Mouse (Mus musculus): ENCODE measurements around the gene Celf2. TPM values are rescaled to one million over a fixed set of nuclear protein-coding genes. Genes with fewer than 3 reads are reported as not detected.

Gene Celf2
- polyA plus RNA-seq, 1 experiment = 40.8 TPM

DNA sequence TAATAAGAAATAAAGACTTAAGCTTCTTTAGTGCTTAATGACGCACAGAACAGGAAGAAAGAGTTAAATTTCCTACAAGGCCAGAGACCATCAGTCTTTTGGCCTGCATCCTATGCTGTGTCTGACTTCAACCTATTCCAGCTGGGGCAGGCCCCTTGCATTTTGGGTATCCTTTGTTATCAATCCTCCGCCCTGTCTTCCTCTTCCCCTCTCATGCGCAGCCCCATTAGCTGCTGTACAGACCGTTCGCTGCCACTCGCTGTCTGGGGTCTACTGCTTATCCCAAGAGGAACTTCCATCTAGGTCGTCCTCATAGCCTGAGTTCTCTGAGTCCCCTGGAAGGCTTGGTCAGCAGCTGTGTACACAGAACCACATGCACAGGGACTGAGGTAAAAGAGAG lies 996.2 kb downstream of the Celf2 start:
- TF ChIP-seq CTCF (IDR thresholded peaks at IDR 0.05; ENCODE audit: extremely low read depth, insufficient read depth, insufficient read length, insufficient replicate concordance) (no peak), POLR2A (IDR thresholded peaks at IDR 0.05; ENCODE audit: low read depth, low read length) (no peak)

DNA sequence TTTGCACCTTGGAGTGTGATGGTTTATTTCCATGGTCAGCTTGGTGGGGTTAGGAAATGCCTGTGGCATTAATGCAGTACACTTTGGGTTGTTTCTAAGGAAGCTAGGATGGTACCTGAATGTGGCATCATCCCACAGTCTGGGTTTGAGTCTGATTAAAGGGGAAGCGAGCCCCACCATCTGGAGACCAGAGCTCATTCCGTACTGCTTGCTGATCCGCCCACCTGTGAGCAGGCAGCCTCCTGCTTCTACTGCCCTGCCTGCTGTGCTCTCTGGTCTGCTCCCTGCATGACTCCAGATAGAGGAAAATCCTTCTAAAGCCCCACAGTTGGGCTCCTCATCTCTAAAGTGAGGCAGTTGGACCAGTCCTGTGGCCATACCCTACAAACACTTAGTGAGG lies 1002.3 kb downstream of the Celf2 start:
- Histone ChIP-seq H3K4me3 (ENCODE audit: extremely low read depth, insufficient read depth, insufficient read length) (no peak overlapping the region), H3K27me3 (ENCODE audit: control insufficient read depth, insufficient read depth, low read length) (no peaks in the 10 kb centered on the region), H3K36me3 (ENCODE audit: control insufficient read depth, insufficient read depth, low read length) (no peaks in the 10 kb centered on the region), H3K27ac (ENCODE audit: insufficient read depth, low read length) (no peak overlapping the region), H3K4me1 (ENCODE audit: control insufficient read depth, insufficient read depth, insufficient read length) (no peaks in the 10 kb centered on the region)
- 93% methylated on average over 3 of the region's 3 CpGs for WGBS
- DNase-seq (ENCODE audit: low read depth in 1 of 2, low spot score in 2 of 2) = no peak
- TF ChIP-seq POLR2A (IDR thresholded peaks at IDR 0.05; ENCODE audit: low read depth, low read length) (no peak), CTCF (IDR thresholded peaks at IDR 0.05; ENCODE audit: extremely low read depth, insufficient read depth, insufficient read length, insufficient replicate concordance) (no peak)

More for the DNA sequence above, 996.2 kb downstream of the Celf2 start:
- no peaks in the 10 kb centered on the region for H3K27me3 ChIP-seq (ENCODE audit: control insufficient read depth, insufficient read depth, low read length)
- H3K27ac ChIP-seq (ENCODE audit: insufficient read depth, low read length) = no peak overlapping the region
- H3K4me1 ChIP-seq (ENCODE audit: control insufficient read depth, insufficient read depth, insufficient read length) = no peaks in the 10 kb centered on the region
- H3K4me3 ChIP-seq (ENCODE audit: extremely low read depth, insufficient read depth, insufficient read length) = no peak overlapping the region
- H3K36me3 ChIP-seq (ENCODE audit: control insufficient read depth, insufficient read depth, low read length) = no peaks in the 10 kb centered on the region
- 88% methylated on average over 7 of the region's 7 CpGs for WGBS
- DNase-seq (ENCODE audit: low read depth in 1 of 2, low spot score in 2 of 2) = no peak

DNA sequence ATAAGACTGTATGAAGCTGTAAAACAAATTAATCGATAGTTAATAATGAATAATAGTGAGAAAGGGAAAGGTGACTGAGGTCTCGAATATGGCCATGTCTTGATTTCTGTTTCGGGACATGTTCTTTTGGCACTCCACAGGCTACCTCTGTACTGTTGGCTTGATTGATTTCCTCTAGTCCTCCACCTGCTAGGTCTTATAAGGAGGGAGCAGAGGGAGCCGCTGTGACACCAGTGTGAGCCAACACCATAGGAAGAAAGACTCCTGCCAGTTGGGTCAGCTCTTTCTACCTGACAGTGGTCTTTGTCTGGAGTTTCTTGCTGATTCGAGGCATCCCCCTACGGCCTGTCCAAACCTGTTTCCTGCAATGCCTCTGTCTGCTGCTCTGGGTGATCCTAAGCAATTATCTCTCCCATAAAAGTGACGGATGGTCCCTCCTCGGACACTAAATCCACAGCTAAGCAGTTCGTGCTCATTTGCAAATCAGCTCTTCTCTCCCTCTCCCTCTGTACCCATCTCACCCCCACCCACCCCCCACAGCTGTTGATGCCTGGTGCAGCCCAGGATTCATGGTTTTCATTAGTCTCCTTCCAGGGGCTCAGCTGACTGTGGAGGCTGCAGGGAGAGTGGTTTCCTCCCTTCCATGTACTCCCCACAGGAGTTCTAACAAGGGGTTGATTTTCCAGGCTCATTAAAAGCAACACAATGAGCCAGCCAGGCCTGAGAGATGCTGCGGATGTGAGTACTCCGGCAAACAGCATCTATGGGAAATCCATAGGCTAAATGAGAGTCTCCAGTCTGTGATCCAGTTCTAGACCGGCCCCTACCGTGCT lies 1003.2 kb downstream of the Celf2 start:
- Histone ChIP-seq H3K27ac (ENCODE audit: insufficient read depth, low read length) (no peak overlapping the region), H3K4me3 (ENCODE audit: extremely low read depth, insufficient read depth, insufficient read length) (no peak overlapping the region), H3K36me3 (ENCODE audit: control insufficient read depth, insufficient read depth, low read length) (no peaks in the 10 kb centered on the region), H3K27me3 (ENCODE audit: control insufficient read depth, insufficient read depth, low read length) (no peaks in the 10 kb centered on the region), H3K4me1 (ENCODE audit: control insufficient read depth, insufficient read depth, insufficient read length) (no peaks in the 10 kb centered on the region)
- 92% methylated on average over 13 of the region's 13 CpGs for WGBS
- DNase-seq (ENCODE audit: low read depth in 1 of 2, low spot score in 2 of 2) = no peak
- TF ChIP-seq CTCF (IDR thresholded peaks at IDR 0.05; ENCODE audit: extremely low read depth, insufficient read depth, insufficient read length, insufficient replicate concordance) = no peak
- TF ChIP-seq POLR2A (IDR thresholded peaks at IDR 0.05; ENCODE audit: low read depth, low read length) = no peak

DNA sequence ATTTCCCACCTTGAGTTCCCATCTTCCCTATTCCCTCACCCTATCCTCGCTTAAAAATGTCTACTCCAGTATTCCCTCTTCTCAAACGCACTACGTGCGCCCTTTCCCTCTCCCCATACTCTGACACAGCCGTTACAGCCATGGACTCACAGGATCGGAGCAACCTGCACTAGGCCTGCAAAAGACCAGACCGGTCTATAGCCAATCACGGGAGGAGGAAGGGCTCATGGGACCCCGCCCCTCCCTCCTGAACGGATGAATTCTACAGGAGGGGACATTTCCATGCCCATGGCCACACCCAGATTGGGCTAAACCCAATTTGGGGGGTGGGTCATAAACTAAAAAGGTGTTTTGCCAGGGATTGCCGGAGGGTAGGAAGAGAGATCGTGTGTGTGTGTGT lies 1003.8 kb downstream of the Celf2 start:
- Histone ChIP-seq H3K4me1 (ENCODE audit: control insufficient read depth, insufficient read depth, insufficient read length) (no peaks in the 10 kb centered on the region), H3K27ac (ENCODE audit: insufficient read depth, low read length) (no peak overlapping the region), H3K36me3 (ENCODE audit: control insufficient read depth, insufficient read depth, low read length) (no peaks in the 10 kb centered on the region), H3K27me3 (ENCODE audit: control insufficient read depth, insufficient read depth, low read length) (no peaks in the 10 kb centered on the region), H3K4me3 (ENCODE audit: extremely low read depth, insufficient read depth, insufficient read length) (no peak overlapping the region)
- TF ChIP-seq CTCF (IDR thresholded peaks at IDR 0.05; ENCODE audit: extremely low read depth, insufficient read depth, insufficient read length, insufficient replicate concordance) (no peak), POLR2A (IDR thresholded peaks at IDR 0.05; ENCODE audit: low read depth, low read length) (no peak)
- WGBS = 89% methylated on average over 12 of the region's 12 CpGs
- no peak for DNase-seq (ENCODE audit: low read depth in 1 of 2, low spot score in 2 of 2)

DNA sequence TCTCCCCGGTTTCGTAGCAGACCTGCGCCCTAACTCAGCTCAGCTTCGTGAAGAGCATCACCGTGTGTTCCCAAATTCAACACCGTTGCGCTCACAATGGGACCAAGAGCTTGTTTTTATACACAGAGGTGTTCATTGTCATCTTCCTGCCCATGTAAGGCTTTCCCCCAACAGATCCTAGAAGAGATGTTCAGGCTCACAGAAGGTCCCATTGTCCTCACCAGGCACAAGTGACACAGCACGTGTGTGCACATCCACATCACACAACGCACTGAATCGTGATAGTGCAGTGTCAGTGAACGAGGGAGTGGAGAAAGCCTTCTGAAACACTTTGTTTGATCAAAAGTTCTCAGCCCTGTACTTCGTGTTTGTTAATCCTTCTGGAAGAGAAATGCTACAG lies 1011.3 kb downstream of the Celf2 start:
- 88% methylated on average over 12 of the region's 12 CpGs for WGBS
- no peak for DNase-seq (ENCODE audit: low read depth in 1 of 2, low spot score in 2 of 2)
- no peak for TF ChIP-seq POLR2A (IDR thresholded peaks at IDR 0.05; ENCODE audit: low read depth, low read length)
- no peak for TF ChIP-seq CTCF (IDR thresholded peaks at IDR 0.05; ENCODE audit: extremely low read depth, insufficient read depth, insufficient read length, insufficient replicate concordance)
- Histone ChIP-seq H3K4me1 (ENCODE audit: control insufficient read depth, insufficient read depth, insufficient read length) (no peaks in the 10 kb centered on the region), H3K27me3 (ENCODE audit: control insufficient read depth, insufficient read depth, low read length) (no peaks in the 10 kb centered on the region), H3K27ac (ENCODE audit: insufficient read depth, low read length) (no peak overlapping the region), H3K36me3 (ENCODE audit: control insufficient read depth, insufficient read depth, low read length) (no peaks in the 10 kb centered on the region), H3K4me3 (ENCODE audit: extremely low read depth, insufficient read depth, insufficient read length) (no peak overlapping the region)

DNA sequence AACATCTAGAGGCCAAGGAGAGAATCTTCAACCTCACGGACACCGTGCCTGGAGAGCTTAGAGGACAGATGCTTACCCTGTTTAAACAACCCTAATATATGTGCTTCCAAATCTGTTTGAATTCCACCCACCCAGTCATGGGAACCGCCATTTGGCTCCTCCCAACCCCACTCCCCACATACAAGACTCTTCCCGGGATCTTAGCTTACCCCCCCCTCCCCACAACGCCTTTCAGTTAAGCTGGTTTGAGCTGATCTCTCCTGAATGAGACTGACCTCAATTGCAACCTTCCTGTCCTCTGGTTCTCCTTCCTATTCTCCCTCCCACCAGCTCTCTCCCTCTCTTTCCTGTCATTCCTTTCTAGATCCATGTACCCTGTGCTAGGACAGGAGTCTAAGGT lies 1011.7 kb downstream of the Celf2 start:
- TF ChIP-seq CTCF (IDR thresholded peaks at IDR 0.05; ENCODE audit: extremely low read depth, insufficient read depth, insufficient read length, insufficient replicate concordance) = no peak
- TF ChIP-seq POLR2A (IDR thresholded peaks at IDR 0.05; ENCODE audit: low read depth, low read length) = no peak
- no peak overlapping the region for H3K4me3 ChIP-seq (ENCODE audit: extremely low read depth, insufficient read depth, insufficient read length)
- 81% methylated on average over 5 of the region's 5 CpGs for WGBS
- H3K27ac ChIP-seq (ENCODE audit: insufficient read depth, low read length) = no peak overlapping the region
- H3K36me3 ChIP-seq (ENCODE audit: control insufficient read depth, insufficient read depth, low read length) = no peaks in the 10 kb centered on the region
- H3K4me1 ChIP-seq (ENCODE audit: control insufficient read depth, insufficient read depth, insufficient read length) = no peaks in the 10 kb centered on the region
- H3K27me3 ChIP-seq (ENCODE audit: control insufficient read depth, insufficient read depth, low read length) = no peaks in the 10 kb centered on the region
- DNase-seq (ENCODE audit: low read depth in 1 of 2, low spot score in 2 of 2) = no peak

DNA sequence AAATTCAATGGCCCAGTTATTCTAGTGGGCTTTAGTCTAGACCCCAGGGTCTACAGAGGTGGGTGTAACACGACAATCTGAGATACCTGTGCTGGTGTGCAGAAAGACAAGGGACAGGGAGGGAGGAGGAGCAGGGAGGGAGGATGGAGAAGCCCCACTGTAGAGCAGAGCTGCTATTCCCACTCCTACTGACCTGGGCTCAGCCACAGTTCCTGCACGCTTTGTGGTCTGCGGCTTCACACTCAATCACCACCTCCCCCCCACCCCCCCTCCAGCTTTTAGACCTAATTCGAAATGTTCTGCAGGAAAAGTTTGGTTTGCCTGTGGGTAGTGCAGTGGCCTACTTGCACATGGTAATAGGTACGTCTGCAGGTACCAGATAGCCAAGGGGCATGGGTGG lies 1015.5 kb downstream of the Celf2 start:
- Histone ChIP-seq H3K36me3 (ENCODE audit: control insufficient read depth, insufficient read depth, low read length) (no peaks in the 10 kb centered on the region), H3K27me3 (ENCODE audit: control insufficient read depth, insufficient read depth, low read length) (no peaks in the 10 kb centered on the region), H3K4me1 (ENCODE audit: control insufficient read depth, insufficient read depth, insufficient read length) (no peaks in the 10 kb centered on the region), H3K27ac (ENCODE audit: insufficient read depth, low read length) (no peak overlapping the region), H3K4me3 (ENCODE audit: extremely low read depth, insufficient read depth, insufficient read length) (no peak overlapping the region)
- WGBS = 17% methylated on average over 5 of the region's 5 CpGs
- TF ChIP-seq POLR2A (IDR thresholded peaks at IDR 0.05; ENCODE audit: low read depth, low read length) = no peak
- TF ChIP-seq CTCF (IDR thresholded peaks at IDR 0.05; ENCODE audit: extremely low read depth, insufficient read depth, insufficient read length, insufficient replicate concordance) = no peak
- no peak for DNase-seq (ENCODE audit: low read depth in 1 of 2, low spot score in 2 of 2)
